Mouse (Mus musculus): ENCODE measurements at regions not wholly inside any gene's neighbourhood (a gene's known extent, or its start where the extent isn't known, plus 50 kb on each side); places are given as distances from the start of the nearest gene placed in this dataset.

DNA sequence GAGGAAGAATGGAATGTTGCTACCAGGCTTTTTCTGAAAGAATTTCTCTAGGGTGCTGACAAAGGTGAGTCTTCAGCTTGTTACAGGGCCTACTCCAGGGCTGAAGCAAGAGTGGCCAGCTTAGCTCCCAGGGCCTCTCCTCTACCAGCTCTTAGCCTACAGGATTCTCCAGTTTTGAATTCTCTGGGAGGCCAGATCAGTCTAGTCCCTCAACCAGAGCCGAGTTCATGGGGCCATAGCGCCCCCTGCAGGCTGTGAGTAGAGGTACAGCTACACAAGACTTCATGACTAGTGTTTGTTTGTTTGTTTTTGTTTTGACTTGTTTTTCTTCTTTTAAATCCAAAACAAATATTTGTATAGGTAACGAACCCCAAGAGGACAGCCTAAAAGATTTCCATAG, 211.8 kb upstream of the Eef2kmt start:
- DNase-seq (ENCODE audit: extremely low spot score) = peak; percentile 51

DNA sequence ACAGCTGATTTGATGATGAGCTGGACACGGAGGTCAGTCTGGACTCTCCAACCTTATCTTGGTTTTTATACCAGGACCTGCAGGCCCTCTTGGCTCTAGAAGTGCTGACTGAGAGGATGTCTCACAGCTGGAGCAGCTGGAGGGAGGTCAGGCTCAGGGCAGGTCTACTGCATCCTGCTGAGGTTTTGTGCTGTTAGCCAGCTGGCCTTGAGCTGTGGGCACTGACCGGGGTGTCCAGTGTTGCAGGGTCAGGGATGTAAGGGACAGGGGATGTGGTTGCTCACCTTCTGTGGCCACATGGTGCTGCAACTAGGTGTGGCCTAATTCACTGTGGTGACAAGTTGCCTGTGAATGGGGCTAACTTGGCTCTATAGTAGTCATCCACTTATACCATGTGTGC, 211.0 kb upstream of the Eef2kmt start:
- no peak for DNase-seq (ENCODE audit: extremely low spot score)

DNA sequence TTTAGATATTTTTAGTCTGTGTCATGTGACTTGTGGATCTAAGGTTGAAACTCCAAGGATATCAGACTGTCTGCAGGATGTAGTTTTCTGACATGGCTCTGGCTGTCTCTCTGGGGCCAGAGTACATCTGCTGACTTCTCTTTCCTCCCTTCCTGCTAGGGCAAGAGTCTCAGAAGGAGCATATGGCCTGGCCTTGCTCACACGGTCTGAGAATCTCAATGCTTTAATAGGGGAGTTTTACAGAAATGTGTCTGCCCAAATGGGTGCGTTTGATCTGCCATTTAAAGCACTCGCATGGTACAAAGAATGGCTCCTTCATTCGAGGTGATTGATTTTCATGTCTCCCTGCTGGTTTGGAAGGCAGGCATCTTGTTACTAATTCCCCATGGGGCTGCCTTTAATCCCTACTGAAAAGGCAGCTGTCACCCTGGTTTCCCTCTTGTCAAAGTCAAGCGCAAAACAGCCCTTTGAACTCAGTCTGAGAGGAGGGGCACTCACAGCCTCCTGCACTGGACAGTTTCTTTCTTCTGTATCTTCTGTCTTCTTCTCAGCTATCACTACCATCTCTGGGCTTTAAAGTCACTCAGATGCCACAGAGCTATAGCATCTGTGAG, 199.7 kb upstream of the Eef2kmt start:
- DNase-seq (ENCODE audit: extremely low spot score) = peak; percentile 45

DNA sequence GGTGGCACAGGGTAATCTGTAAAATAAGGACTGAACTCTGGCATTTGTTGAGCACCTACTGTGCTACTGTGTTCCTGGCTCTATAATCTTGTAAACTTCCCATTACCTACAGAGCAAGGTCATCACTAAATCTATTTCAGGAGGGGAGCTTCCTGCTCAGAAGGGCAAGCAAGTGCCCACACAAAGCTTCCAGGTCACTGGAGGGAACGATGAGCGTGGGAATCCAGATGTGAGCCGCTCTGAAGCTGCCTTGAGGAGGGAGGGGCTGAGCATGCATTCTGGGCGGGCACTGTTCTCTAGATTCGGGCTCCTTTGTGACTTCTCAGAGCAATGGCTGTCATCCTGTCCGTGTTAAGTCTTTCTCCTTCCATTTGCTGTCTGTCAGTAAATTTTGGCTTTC, 198.5 kb upstream of the Eef2kmt start:
- no peak for DNase-seq (ENCODE audit: extremely low spot score)

DNA sequence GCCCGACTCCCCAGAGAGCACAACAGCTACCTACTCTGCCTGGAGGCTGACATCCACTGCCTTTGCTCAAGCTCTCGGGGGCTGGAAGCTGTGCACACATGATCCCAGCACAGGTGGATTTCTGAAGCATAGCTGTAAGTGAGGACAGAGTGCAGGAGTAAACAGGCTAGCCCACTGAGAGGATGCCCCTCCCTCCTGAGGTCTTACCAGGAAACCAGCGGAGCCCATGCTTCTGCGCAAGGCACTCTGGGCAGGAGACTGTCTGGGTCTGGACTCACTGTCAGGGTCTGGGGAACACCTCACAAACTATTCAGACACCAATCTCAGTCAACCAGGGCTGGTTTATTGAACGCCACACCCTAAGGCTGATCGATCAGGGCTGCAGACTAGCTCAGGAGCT, 197.2 kb upstream of the Eef2kmt start:
- no peak for DNase-seq (ENCODE audit: extremely low spot score)

DNA sequence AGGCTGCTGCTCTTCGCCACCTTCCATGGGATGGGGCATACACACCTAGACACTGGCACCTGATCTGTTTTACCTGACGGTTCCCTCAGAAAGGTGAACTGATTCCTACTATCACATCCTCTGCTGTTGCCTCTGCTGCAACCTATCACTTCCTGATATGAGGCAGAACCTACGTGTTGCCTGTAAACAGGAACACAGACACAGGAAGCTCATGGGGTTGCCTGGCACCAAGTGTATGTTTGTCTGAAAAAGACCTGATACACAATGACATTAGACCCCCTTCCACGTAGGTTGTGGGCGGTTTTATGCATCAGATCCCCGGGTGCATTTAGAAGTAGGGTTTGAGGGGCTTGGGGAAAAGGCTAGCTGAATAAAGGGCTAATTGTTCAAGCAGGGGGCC, 190.0 kb upstream of the Eef2kmt start:
- DNase-seq (ENCODE audit: extremely low spot score) = no peak

DNA sequence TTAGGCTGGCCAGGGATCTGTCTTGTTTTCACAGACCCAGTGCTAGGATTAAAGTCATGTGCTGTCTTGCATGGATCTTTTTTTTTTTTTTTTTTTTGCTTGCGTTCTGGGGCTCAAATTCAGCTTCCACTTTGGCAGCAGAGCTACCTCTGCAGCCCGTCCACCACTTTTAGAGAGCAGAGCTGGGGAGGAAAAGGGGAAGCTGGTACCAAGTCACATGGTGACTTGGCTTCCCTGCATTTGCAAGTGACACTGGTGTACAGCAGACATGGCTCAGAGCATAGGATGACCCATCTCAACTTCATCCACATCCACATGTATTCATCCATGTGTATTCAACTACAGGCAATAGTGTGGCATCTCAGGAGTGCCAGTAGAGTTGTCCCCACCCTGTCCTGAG, 189.0 kb upstream of the Eef2kmt start:
- no peak for DNase-seq (ENCODE audit: extremely low spot score)

DNA sequence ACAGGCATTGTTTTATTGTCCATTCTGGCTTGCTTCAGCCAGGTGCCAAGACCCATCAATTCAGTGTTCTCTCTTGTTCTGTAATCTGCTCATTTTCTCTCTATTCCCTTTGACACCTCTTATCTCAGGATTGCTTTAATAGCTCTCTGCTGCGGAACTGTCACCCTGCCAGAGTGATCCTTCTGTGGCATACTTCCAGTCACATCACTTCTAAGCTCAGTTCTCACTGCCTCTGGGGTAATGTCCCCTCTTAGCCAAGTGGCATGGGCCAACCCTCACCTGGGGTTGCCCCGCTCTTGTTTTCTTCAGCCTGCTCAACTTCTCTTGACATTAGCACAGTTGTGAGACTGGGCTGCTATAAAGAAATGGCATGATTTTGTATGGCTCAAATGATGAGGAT, 183.9 kb upstream of the Eef2kmt start:
- DNase-seq (ENCODE audit: extremely low spot score) = no peak

DNA sequence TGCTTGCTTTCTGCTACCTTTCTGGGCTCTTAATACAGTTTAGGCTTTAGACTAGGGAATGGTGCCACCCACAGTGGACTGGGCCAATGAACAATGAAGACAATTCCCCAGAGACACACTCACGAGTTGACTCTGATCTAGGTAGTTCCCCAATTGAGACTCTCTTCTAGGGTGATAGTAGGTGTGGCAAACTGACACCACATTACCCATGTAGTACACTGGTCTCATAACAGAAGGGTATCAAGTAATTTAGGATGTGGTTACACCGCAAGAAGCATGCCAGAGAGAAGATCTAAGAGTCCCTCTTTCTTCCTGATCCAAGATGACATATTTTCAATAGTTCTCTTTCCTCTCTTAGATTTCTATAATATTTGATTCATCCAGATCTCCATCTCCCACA, 182.6 kb upstream of the Eef2kmt start:
- DNase-seq (ENCODE audit: extremely low spot score) = no peak

DNA sequence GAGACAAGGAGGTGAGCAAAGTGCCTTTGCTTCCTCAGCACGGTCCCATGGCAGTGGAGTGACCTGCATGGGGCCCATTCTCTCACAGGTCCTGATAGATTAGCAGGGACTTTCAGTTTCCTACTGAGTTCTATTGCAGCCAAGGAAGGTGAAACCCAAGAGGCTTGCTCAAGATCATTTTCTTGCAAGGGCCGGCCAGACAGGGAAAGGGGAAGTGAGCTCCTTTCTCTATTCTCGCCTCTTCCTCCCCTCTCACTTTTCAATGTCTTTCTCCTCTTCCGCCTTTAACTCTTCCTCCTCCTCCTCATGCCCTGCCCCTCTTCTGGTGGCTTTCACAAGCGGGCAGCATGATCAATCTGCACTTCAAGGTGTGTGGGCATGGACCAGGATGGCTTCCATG, 175.9 kb upstream of the Eef2kmt start:
- no peak for DNase-seq (ENCODE audit: extremely low spot score)

DNA sequence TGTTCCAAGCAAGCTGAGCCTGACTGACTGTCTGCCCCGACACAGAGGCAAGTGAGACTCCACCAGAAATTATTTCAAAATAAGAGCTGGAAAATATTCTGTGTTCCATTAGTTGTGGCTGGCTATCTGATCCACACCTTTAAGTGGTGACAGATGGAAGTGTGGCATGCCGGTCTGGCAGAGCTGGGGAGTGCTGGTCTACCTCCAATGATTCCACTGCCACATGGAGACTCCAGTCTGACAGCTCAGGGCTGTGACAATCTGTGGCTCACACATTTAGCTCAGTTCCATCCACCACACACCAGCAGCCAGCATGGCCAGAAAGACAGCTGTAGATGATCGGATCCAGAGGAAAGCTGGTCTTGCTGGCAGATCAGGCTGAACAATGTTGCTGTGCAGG, 175.3 kb upstream of the Eef2kmt start:
- no peak for DNase-seq (ENCODE audit: extremely low spot score)

DNA sequence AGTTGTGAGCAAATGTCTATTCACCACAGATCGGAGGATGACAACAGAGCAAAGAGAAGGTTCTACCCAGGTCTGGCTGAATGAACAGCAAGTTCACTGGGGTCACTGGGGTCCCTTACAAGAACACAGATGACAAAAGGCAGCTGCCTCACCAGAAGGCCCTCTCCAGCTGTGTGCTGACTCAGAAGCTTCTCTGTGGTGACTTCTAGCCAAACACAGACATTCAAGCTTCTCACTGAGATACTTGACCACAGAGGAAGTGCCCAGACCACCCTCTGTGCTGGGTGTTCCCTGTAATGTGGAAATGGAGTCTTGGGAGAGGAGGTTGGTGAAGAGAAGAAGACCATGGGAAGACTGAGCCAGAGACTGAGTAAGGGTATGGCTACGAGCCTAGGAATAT, 173.7 kb upstream of the Eef2kmt start:
- DNase-seq (ENCODE audit: extremely low spot score) = no peak

DNA sequence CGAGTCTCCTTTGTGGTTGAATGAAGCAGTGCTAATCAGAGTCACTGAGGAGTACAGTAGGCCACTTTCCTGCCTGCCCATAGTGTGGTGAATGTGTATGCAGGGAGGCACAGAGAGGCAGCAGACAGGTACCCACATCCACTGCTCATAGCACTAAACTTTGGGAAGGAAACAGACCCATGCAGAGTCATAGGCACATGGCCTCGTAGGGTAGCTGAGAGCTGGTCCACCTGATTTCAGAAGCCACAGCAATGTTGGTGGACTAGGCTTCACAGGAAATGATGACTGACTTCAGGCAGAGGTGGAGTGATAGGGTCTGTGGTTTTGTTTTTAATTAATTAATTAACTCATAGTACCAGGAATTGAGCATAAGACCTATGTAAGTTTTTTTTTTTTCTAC, 170.1 kb upstream of the Eef2kmt start:
- no peak for DNase-seq (ENCODE audit: extremely low spot score)

DNA sequence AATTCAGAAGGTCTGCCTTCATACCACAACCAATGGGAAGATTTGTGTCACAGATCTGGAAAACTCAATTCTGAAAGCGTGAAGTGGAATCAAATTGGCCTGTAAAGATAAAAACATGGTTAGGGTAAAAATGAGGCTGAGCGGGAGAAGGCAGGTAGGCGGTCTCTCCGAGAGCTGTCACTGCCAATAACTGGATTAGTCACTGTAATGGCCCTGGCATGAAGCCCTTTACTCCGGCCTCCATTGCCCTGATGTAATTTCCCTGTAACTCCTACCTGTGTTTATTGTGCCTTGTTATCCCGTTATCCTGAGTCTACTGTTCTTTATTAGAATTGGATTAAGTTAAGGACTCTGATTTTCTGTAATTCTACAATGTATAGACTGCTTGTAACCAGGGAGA, 166.3 kb upstream of the Eef2kmt start:
- no peak for DNase-seq (ENCODE audit: extremely low spot score)

DNA sequence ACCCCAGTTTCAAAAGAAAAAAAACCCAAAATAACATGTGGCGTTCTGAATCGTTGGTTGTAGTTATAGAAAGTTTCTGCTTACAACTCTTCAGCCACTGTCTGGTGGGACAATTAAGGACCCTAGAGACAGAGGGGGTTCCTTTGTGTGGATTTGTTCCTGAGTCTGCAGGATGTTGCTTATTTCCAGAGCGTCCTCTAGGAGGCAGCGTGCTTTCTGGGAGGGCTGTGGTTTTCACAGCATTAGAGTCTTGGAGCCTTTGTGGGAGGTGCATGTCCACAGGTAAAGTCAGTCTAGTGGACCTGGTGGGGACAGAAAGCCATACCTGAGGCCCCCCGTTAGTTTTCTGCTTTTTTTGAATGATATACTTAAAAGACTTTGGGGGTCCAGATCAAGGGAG, 165.8 kb upstream of the Eef2kmt start:
- no peak for DNase-seq (ENCODE audit: extremely low spot score)

DNA sequence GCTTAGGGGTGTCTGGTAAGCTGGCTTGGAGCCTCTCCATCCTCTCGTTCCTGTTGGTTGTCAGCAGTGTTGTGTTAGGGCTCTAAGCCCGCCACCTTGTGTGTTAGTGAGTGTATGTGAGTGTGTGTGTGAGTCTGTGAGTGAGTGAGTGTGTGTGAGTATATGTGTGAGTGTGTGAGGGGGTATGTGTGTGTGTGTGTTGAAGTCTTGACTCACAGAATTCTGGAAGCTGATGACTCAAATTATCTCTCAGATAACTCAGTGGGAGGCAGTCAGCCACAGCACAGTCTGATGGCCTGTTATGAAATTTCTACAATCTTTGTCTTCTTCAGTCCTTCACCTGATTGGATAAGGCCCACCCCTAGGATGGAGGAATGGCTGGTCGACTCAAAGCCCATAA, 163.7 kb upstream of the Eef2kmt start:
- DNase-seq (ENCODE audit: extremely low spot score) = no peak

DNA sequence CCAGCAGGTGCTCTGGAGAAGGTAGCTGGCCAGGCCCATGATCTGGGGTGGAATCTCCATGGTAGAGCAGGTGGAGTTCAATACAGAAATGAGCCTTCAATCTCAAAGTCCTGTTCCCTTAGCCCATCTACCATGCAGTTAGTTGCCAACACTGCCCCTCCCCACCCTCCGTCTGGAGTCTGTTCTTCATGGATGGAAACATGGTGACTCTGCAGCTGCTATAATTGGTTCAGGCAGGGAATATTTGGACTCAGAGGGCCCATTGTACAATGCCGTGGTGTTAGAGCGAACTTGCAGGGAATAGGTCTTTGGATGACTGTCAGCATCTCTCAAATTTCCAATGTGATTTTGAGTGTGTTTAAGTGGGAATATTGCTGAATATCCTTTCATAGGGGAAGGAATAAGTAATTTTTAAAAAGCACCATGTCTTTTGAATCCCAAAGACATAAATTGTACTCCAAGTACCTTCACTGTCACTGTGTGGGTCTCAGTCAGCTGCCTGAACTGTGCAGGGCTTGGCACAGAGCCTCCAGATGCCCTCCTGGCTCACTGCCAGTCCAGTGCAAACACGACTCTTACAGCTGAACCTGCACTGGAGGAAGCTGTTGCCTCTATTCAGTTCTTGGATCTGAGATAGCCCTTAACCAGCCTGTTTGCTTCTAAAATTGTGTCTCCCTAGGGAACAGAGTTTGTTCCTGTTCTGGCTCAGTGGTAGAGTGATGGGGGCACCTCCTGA, 162.8 kb upstream of the Eef2kmt start:
- DNase-seq (ENCODE audit: extremely low spot score) = no peak

DNA sequence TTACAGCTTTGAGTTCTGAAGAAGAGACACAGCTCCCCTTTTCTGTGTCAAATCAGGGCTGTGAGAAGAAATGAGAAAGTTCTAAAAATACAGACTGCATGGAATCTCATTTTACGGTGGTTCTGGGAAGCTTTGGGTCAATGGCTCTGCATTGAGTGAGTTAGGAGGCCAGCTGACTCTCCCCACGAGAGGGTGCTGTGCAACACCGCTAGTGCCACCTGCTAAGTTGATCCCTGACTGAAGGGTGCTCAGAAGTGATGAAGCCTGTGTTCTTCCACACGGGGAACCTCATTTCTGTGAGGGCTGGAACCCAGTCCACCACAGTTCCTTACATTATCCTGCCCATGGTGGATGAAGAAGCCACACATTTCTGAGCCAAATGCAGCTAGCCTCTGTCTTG, 159.5 kb upstream of the Eef2kmt start:
- DNase-seq (ENCODE audit: extremely low spot score) = no peak

DNA sequence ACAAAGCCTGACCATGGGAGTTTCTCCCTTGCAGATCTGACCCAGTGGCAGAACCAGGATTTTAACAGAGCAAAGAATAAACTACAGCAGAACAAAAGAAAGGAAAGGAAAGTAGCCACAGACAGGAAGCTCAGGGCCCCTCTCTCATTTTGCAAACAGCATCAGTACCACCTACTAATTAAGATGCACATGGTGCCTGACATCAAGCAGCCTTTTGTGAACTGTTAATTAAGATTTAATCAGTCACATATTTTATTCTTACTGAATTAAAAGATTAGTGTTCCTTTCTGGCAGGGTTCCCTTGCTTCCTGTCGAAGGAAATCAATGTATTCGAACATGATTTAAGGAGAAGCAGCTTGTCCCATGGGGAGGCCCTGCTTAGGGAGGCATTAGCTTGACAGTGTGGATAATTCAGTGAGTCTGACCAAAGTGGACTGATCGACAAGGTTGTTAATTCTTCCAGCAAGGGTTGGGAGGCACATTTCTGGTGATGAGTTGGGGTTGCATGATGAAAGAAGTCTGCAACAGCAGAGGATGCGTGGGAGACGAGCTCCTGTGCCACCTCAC, 156.1 kb upstream of the Eef2kmt start:
- no peak for DNase-seq (ENCODE audit: extremely low spot score)

DNA sequence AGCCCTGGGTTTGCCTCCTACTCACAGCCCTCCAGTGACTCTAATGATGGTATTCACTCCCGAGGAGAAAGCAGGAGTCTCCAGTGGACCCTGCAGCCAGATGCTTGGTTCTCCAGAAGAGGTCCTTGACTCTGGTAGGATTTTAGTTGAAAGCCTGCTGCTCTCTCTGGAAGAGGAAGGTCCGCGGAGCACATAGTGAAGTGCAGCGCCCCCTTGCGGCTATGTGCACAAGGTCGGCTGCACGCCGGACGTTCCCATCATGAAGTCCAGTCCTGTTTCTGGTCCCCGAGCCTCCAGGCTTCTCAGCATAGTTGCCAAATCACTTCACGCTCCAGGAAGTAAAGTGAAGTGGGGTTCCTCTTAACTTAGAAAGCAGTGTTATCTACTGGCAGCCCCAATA, 150.9 kb upstream of the Eef2kmt start:
- peak; percentile 71 for DNase-seq (ENCODE audit: extremely low spot score)

DNA sequence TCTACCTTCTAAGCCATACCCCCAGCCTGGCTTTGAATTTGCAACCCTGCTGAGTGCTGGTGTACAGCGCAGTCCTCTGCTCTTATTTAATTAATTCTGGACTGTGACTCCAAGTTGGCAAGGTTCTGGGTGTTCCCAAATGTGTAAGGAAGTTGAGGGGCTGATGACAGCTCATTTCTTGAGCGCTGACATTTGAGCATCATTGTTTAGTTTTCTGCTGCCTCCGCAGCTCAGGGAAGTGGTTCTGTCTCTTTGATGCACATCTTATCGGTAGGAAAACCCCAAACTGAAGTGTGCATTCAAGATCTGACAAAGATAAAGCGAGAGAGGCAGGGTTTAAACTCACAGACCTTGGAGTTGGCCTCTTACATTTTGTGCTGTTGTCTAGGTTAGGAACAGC, 137.6 kb upstream of the Eef2kmt start:
- DNase-seq (ENCODE audit: extremely low spot score) = no peak

DNA sequence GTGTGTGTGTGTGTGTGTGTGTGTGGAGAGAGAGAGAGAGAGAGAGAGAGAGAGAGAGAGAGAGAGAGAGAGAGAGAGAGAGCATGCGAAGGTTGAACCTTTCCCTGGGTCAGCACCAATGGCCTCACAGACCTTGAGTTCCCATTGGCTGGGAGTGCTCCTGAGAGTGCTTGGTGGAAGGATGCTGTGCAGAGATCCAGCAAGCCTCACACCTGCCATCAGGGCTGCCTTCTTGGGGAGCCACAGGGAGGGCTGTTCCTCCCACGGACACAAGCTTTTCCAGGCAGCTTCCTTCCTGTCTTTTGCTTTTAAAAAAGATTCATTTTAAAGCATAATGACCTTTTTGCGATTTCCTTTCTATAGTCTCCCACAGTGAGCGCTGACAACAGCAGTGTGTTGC, 127.1 kb upstream of the Eef2kmt start:
- DNase-seq (ENCODE audit: extremely low spot score) = no peak

DNA sequence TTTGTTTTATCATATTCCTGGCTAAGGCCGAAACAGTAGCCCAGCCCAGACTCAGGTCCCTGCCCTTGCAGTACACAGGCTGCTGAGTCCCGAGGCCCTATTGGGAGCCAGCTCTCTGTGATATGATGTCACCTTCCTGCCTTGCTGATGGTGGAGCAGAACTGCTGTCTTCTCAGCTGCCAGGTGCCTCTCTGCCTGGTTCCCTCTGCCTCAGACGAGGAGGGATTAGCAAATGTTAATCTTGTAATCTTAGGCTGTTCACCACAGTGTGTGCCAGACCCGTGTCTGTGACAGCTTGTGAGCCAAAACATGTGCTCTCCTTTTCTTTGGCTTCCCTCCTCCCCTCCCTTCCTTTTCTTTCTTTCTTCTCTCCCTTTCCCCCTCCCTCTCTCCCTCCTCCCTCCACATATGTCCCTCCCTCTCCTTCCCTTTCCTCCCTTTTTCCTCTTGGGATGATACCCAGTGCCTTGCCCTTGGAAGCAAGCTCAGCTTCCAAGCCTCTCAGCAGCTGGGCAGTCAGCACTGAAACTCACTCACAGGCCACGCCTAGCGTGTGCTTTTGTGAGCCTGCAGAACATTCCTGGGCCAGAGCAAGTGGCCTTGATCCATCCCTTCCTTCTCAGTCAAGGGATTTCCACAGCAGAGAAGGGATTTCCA, 126.6 kb upstream of the Eef2kmt start:
- DNase-seq (ENCODE audit: extremely low spot score) = no peak
